Mouse (Mus musculus) Patski (cell line): Measurements from ENCODE around the gene Idh1. TPM values are rescaled to one million over a fixed set of nuclear protein-coding genes. Genes with fewer than 3 reads are reported as not detected.

ENCODE experiments used
- ATAC-seq: fragments of 100-300 bp; one replicate; pipeline ENCODE4 v1.8.0; 2021
- CTCF ChIA-PET: fragments of 350-600 bp; sonication (Branson Sonifier 250); formaldehyde crosslinking; loops from one replicate; lab custom pipeline; 2022; ENCODE audit warnings: inconsistent platforms; lab: Charles Lee
- POLR2A ChIA-PET: fragments of 350-600 bp; sonication (Branson Sonifier 250); formaldehyde crosslinking; loops from one replicate; lab custom pipeline; 2022; ENCODE audit warnings: antibody characterized with exemption, inconsistent platforms; lab: Charles Lee
- DNase-seq: peaks from one replicate; pipeline ENCODE4 v3.0.0-alpha.2; 2011; ENCODE audit warnings: low read depth, low spot score
- H3K27me3 ChIP-seq: fragments of 371-371 bp; one replicate; pipeline ENCODE4 v1.5.1; 2021
- CTCF ChIP-seq: fragments of 100-300 bp; IDR thresholded peaks from one replicate; pipeline ENCODE4 v1.5.1; 2021
- in situ Hi-C: fragments of 300-500 bp; cut with MboI; formaldehyde crosslinking; loops from 3 replicates; pipeline ENCODE4 v1.11.1; 2018; ENCODE audit warnings: low pct_unique_long_range_greater_than_20kb, mixed read lengths
- polyA plus RNA-seq: library from polyadenylated mRNA; unstranded; gene quantifications from one replicate; pipeline ENCODE4 v1.2.3, GENCODE M21; 2021

Gene Idh1
- polyA plus RNA-seq, 1 experiment from 2014 or later = 69.2 TPM

DNA sequence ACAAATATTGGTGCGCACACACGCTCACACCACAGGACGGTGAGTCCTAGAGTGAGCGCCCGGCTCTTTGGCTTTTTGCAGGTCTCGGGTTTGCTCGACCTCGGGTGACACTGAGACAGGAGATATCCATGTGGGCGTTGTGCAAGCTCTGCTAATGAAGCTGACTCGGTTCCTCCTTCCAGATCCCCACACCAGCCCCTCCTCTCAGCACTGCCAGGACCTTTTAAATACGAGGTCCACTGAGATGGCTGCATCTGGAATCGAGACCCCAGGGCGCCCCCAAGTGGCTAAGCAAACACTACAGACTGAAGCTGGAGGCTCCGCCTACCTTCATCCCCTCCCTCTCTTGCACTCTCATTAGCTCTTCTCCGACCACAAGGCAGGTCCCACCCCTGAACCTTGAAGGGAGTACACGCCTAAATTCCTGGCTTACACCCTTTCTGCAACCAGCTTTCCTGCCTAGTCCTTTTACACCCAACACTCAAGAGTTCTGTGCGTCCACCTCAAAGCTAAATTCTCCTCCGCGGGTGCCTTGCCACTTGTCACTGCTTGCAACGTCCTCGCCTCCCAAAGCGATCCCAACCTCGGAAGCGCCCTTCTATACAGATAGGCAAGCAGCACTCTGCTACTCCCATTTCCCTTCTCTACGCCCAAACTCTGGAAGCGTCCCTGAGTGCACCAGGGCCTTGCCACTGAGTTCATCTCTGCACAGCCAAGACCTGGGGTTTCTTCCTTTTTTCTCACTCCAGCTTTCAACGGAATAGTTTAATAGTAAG lies 8.0 kb downstream of the Idh1 start:
- POLR2A ChIA-PET = interaction anchor here (0.7 to 2.5 kb wide), 2 partner anchors 67 to 126 kb away, joined by 3 to 12 read pairs; no protein-coding TSS in a partner anchor
- in situ Hi-C loops = loop anchor here (5.0 to 10.0 kb wide), 3 partner anchors 66 to 464 kb away; no protein-coding TSS in a partner anchor
- H3K27me3 ChIP-seq = no peaks in the 10 kb centered on the region
- no peak for TF ChIP-seq CTCF
- CTCF ChIA-PET = interaction anchor here (0.7 to 8.1 kb wide), 17 partner anchors 9 to 133 kb away, joined by 3 to 62 read pairs (median 4); partner anchors contain the start of gene Gm28845
- ATAC-seq (peak; percentile 68), DNase-seq (peak; percentile 72)

DNA sequence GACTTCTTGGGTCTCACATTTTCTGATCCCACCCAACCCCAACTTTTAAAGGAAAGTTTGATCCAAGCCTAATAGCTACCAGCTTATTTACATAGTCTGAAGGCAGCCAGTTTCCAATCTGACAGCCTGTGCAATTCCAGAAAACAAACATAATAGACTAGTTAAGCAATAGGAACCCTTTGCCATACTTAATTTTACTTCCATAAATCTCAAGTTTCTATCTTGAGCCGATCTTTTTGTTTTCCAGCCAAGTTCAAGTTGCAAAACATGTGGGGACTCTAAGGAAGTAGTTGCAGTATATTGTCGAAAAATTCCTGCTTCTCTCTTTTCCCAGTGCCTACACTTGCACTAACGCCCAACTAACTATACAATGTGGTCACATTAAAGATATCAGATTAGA lies 8.8 kb downstream of the Idh1 start:
- no peak for DNase-seq
- ATAC-seq = no peak
- in situ Hi-C loops = loop anchor here (5.0 to 10.0 kb wide), 3 partner anchors 65 to 463 kb away; no protein-coding TSS in a partner anchor
- ChIA-PET POLR2A (no interaction called here), CTCF (interaction anchor here (0.9 to 8.1 kb wide), 9 partner anchors 8 to 132 kb away, joined by 3 to 62 read pairs (median 5); no protein-coding TSS in a partner anchor)
- no peaks in the 10 kb centered on the region for H3K27me3 ChIP-seq
- no peak for TF ChIP-seq CTCF

DNA sequence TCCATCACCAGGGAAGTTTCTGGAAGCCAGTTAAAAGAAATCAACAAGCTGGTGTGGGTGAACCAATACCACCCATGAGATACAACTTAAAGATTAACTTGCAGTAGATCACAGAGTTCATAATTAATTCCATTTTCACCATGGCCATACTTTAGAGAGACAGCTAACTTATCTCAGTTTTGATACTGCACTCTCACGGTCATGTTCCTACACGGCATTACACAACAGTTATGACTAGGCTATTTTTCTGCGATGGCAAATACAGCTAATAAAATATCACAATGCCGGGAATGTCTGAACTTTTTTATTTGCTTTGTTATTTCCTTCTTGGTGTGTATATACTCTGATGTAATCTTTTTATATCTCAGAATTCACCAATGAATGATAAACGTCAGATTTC lies 9.4 kb downstream of the Idh1 start:
- DNase-seq (no peak), ATAC-seq (no peak)
- no peak for TF ChIP-seq CTCF
- POLR2A ChIA-PET = no interaction called here
- in situ Hi-C loops = loop anchor here (5.0 to 10.0 kb wide), 3 partner anchors 65 to 462 kb away; no protein-coding TSS in a partner anchor
- CTCF ChIA-PET = interaction anchor here (0.9 to 8.1 kb wide), 5 partner anchors 9 to 64 kb away, joined by 3 to 62 read pairs (median 4); partner anchors contain the start of gene Idh1
- H3K27me3 ChIP-seq = no peaks in the 10 kb centered on the region

DNA sequence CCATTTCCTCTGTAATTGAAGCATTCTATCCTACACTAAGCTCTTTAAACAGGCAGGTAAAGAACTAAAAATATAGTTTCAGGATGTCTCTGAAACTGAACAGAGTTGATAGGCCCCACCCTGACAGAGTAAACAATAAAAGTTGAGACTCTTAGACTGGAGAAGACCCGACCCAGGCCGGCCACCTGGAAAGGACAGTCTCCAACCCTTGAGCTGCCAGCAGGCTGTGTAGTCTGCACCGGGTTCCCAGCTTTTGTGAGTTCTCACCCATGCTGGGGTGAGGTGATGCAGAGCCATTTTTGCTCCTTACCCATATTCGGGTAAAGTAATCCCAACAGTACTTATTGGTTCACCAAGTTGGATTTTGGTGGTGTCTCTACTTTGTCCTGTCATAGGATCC lies 10.1 kb downstream of the Idh1 start:
- ATAC-seq (no peak), DNase-seq (no peak)
- no peaks in the 10 kb centered on the region for H3K27me3 ChIP-seq
- in situ Hi-C loops = loop anchor here (5.0 to 10.0 kb wide), 3 partner anchors 64 to 461 kb away; no protein-coding TSS in a partner anchor
- ChIA-PET CTCF (interaction anchor here (0.9 to 8.1 kb wide), 6 partner anchors 9 to 127 kb away, joined by 3 to 62 read pairs (median 4); partner anchors contain the start of gene Idh1), POLR2A (no interaction called here)
- TF ChIP-seq CTCF = no peak

DNA sequence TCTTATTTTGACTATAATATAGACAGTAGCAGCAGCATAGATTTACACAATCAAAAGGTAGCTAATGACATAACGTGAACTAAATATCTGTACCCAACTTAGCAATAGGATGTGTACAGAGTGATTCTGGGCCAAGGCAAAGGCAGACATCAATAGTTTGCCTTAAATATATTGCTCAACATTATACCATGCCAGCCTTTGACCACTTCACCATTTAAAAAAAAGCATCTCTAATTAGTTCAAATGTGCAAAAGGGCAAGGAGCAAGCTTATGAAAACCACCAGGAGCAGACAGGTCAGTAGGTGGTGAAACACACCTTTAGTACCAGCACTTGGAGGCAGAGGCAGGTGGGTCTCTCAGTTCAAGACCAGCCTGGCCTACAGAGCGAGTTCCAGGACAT lies 12.6 kb downstream of the Idh1 start:
- ChIA-PET CTCF (interaction anchor here (1.2 to 8.1 kb wide), 2 partner anchors 18 to 61 kb away, joined by 3 to 62 read pairs; no protein-coding TSS in a partner anchor), POLR2A (interaction anchor here (0.6 to 0.7 kb wide), 2 partner anchors 9 to 57 kb away, joined by 3 read pairs; no protein-coding TSS in a partner anchor)
- H3K27me3 ChIP-seq = no peaks in the 10 kb centered on the region
- no peak for TF ChIP-seq CTCF
- ATAC-seq = no peak
- DNase-seq = no peak
- in situ Hi-C loops = loop anchor here (10.0 kb wide), 1 partner anchor 459 kb away; no protein-coding TSS in a partner anchor

DNA sequence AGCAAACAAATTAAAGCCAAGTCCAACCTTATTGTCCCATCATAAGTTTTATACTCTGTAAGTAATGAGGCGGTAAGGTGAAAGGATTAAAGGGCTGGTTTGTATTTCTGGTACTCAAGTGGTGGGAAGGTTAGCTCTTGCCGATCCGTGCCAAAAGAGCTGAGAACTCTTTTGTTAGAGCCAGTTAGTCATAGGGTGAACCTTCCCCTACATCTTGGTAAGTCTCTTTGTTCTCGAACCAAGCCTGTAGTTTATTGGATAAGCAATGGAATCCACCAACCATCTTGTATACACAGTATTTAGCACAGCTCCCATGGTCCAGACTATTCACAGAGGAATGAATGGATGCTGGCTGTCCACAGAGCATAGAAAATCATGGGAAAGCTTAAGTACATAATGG lies 14.7 kb downstream of the Idh1 start:
- no peak for DNase-seq
- POLR2A ChIA-PET = interaction anchor here (0.8 kb wide), 1 partner anchor 13 kb away, joined by 4 read pairs; no protein-coding TSS in a partner anchor
- ATAC-seq = no peak
- H3K27me3 ChIP-seq = no peaks in the 10 kb centered on the region
- CTCF ChIA-PET = interaction anchor here (1.1 to 3.4 kb wide), 3 partner anchors 8 to 59 kb away, joined by 4 to 11 read pairs (median 6); no protein-coding TSS in a partner anchor
- no peak for TF ChIP-seq CTCF
- in situ Hi-C loops = loop anchor here (10.0 kb wide), 1 partner anchor 457 kb away; no protein-coding TSS in a partner anchor

DNA sequence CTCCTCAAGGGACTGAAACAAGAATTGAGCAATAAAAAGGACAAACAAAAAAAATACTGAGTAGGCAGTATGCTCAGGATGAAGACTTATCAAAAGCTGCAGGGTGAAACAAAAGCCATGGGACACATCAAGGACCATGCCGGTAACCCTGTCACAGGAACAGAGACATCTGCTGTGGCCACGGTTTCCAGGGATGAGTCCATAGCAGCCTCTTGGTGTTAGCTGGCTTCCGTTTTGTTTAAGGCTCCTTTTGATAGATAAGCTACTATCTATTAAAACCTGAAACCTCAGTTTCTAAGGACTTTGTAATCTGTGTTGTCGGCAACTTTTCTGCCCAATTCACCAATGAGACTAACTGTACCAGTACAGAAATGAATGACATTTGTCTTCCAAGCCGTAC lies 16.4 kb downstream of the Idh1 start:
- no peak for DNase-seq
- CTCF ChIA-PET = interaction anchor here (2.4 to 3.4 kb wide), 2 partner anchors 9 to 10 kb away, joined by 11 to 13 read pairs; no protein-coding TSS in a partner anchor
- no peak for TF ChIP-seq CTCF
- no peak for ATAC-seq
- no peaks in the 10 kb centered on the region for H3K27me3 ChIP-seq
- POLR2A ChIA-PET = interaction anchor here (0.5 kb wide), 1 partner anchor 284 kb away, joined by 4 read pairs; no protein-coding TSS in a partner anchor
- in situ Hi-C loops = loop anchor here (10.0 kb wide), 1 partner anchor 455 kb away; no protein-coding TSS in a partner anchor

DNA sequence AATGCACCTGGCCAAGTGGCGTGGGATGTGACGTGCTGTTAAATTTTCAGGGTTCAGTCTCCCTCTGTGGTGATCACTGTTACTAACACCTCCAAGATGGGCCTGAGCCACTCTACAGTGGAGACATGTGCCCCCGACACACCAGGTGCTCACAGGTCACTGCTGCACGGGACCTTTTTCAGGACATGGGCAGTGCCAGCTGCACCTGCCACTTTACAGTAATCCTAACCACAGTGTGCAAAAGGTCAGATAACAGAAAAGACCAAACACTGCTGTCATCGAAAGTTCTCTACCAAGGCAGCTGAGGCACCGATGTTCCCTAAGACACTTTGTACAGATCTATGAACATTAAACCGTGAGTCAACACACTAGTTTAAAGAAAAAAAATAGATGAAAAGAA lies 16.8 kb downstream of the Idh1 start:
- in situ Hi-C loops = no loop called here
- no peak for TF ChIP-seq CTCF
- POLR2A ChIA-PET = interaction anchor here (0.5 kb wide), 1 partner anchor 284 kb away, joined by 4 read pairs; no protein-coding TSS in a partner anchor
- H3K27me3 ChIP-seq = no peaks in the 10 kb centered on the region
- CTCF ChIA-PET = interaction anchor here (1.0 to 3.4 kb wide), 3 partner anchors 9 to 57 kb away, joined by 3 to 13 read pairs (median 11); no protein-coding TSS in a partner anchor
- ATAC-seq (no peak), DNase-seq (no peak)

DNA sequence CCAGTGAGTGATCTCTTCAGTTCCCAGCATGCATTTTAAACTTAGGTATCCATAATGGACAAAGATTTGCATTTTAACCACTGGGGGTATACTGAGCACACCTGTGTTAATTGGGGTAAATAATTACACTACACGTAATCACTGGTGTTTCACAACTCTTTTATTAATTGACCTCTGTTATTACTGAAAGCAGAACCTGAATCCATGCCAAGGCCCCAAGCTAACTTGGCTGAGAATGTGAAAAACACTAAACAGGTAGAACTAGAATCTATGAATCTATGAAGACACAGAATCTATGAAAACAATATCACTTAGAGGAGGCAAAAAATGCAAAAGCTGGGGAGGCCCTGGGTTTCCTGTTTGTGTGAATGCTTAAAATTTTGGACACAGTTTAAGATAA lies 18.8 kb downstream of the Idh1 start:
- no peaks in the 10 kb centered on the region for H3K27me3 ChIP-seq
- ChIA-PET CTCF (interaction anchor here (1.0 kb wide), 1 partner anchor 9 kb away, joined by 4 read pairs; no protein-coding TSS in a partner anchor), POLR2A (interaction anchor here (0.7 kb wide), 1 partner anchor 122 kb away, joined by 3 read pairs; no protein-coding TSS in a partner anchor)
- no peak for TF ChIP-seq CTCF
- DNase-seq = no peak
- in situ Hi-C loops = no loop called here
- no peak for ATAC-seq

DNA sequence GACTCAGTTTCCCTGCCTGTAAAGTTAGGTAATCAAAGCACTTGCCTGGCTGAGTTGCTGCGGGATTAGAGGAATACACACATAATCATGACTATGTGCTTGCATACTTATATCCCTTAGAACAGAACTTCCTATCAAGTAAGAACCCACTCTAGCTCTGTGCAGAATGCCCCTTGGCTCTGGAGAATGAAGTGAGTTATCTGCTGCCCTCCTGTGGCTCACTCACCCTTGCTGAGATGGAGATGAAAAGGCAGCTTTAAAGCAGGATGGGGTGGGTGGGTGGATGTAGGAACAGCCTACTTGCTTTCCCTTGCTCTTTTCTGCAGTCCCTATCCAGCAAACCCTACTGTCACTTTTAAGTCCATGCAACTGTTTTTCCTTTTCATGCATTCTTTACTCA lies 24.1 kb downstream of the Idh1 start:
- ChIA-PET CTCF (interaction anchor here (2.8 kb wide), 1 partner anchor 17 kb away, joined by 14 read pairs; no protein-coding TSS in a partner anchor), POLR2A (no interaction called here)
- in situ Hi-C loops = no loop called here
- ATAC-seq = no peak
- no peaks in the 10 kb centered on the region for H3K27me3 ChIP-seq
- peak; percentile 46 for TF ChIP-seq CTCF
- no peak for DNase-seq
